Mouse (Mus musculus): ENCODE results near the gene Man2b1.

The Man2b1 gene

DNA sequence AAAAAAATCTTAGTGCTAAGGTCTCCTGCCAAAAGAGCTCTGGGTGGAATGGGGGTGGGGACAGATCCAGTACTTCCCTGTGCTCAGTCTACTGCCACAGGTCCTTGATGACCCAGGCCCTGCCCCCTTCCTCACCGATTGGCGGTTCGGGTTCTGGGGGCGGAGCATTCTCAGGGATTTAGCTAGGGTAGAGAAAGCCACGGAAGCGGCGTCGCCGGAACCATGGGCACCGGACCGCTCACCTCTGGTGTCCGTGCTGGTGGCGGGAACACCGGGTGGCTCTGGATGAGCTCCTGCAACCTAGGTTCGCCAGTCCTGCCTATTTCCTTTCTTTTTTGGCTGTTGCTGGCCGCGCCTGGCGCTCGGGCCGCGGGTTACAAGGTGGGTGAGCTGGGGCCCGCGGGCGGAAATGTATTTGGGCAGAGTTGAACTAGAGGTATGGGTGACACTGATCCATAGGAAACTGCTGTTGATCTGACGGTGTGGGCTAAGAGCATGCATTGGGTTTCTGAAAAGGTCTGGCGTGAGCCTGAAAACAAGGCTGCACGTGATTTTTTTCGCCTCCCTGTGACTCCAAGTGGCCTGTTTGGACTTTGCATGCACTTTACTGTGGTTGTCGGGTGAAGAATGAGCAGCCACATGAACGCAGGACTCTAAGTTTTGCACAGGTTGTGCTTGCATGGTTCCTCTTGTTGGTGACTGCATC, at the start of gene Man2b1:
Gene Man2b1, plus strand, starts transcription at position 163 of the 706 bp plus-strand sequence.
- DNase-seq (ENCODE audit: low spot score in 2 of 2): peak; percentile 58 to 81

- DNase-seq (ENCODE audit: low spot score in 2 of 2): no peak
Observed at GRCm38 (mm10) chr8:85033867-85034266, 49.2 kb upstream of the Man2b1 start.

DNA sequence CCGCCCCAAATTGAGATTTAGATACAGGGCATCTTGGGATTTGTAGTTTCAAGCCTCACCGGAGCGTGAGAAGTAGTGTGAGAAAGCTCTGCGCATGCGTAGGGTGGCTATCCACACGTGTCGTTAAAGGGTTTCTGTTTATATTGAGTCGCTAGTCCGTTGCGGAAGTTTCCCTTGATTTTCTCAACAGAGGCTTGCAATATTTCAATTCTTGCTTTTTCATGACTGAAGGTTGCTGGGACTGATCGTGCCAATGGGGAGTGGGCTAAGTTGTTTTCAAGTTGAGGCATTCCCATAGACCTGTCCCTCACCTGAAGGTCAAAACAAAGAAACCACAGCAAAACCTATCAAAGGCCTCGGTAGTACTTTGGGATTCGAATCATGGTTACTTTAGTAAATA, 48.3 kb upstream of the Man2b1 start:
- peak in 1 of 2 experiments; percentile 27 for DNase-seq (ENCODE audit: low spot score in 2 of 2)

- no peak for DNase-seq (ENCODE audit: low spot score in 2 of 2)
Observed at GRCm38 (mm10) chr8:85035165-85035727, 47.8 kb upstream of the Man2b1 start.

- DNase-seq (ENCODE audit: low spot score in 2 of 2): no peak
Observed at GRCm38 (mm10) chr8:85035728-85036310, 47.3 kb upstream of the Man2b1 start.

DNA sequence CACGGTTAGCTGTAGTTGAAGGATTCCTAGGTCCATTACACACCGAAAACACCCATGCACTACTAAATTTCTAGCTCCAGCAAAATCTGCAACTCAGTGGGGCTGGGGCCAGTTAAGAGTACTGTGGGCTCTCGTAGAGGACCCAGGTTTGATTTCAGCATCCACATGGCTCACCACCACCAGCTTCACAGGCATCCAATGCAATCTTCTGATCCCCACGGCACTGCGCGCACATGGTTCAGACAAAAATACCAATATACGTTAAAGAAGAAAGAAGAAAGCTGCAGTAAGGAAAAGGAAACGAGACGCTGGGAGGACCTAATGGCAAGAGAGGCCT, 46.7 kb upstream of the Man2b1 start:
- no peak for DNase-seq (ENCODE audit: low spot score in 2 of 2)

DNA sequence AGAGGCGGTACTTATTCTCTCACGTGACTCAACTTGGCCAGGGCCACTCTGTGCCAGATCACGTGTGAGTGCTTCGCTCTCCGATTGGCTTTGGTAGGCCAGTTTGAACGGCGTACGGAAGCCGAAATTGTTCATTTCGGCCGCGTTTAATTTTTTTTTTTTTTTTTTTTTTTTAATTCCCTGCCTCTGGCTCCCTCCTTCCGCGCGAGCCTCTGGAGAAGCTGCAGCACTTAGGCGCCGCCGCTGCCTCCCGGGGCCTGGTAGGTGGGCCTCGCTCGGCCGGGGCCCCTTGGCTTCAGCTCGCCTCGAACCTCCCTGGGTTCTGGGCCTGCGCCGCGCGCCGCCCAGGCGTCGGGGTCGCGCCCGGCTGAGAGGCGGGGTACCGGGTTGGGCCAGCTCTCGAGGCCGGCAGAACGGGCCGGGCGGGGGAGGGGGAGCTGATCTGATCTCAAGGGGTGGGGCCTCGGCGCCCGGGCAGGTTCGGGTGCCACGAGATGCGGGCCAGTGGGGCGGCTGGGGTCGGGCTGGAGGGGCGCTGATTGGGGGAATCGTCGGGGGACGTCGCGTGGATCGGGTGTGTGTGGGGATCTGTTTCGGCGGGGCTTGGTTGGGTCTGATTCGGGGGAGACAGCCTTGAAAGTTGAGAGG, 46.2 kb upstream of the Man2b1 start, which contains the start of gene Tnpo2:
Gene Tnpo2, plus strand, starts transcription at position 198 of the 648 bp plus-strand sequence.
- peak; percentile 76 to 86 for DNase-seq (ENCODE audit: low spot score in 2 of 2)

DNA sequence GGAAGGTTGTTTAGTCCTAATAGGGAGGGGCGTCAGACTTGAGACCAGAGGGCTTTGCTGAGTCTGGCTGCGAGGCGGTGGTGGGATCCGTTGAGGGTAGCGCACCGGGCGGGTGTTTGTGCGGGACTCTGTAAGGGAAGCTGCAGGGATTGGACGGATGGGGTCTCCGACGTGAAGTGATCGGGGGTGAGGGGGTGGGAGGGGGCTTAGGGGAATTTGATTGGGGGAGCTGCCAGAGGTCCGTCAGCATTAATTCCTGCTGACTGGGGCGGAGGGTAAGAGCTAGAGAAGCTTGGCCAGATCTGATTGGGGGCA, 45.7 kb upstream of the Man2b1 start:
- no peak for DNase-seq (ENCODE audit: low spot score in 2 of 2)

GRCm38 (mm10) chr8:85037681-85038531, 45.2 kb upstream of the Man2b1 start:
- peak; percentile 31 to 45 for DNase-seq (ENCODE audit: low spot score in 2 of 2)

DNA sequence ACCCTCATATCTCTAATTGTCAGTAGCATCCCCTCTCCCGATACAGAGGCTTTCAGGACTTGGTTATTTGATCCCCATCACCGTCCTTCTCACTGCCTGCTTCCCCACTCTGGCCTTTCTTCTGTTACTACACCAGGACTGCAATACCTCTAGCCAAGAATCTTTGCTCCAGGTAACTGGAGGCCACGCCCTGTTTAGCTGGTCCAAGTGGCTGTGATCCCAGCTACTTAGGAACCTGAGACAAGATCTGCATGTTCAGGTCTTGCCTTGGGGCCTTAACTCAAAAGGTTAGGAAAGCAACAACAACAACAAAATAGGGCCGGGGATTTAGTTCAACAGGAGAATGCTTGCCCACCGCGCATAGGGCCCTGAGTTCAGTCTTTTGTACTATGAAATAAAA, 39.5 kb upstream of the Man2b1 start:
- no peak for DNase-seq (ENCODE audit: low spot score in 2 of 2)

- no peak for DNase-seq (ENCODE audit: low spot score in 2 of 2)
Observed at GRCm38 (mm10) chr8:85057367-85057766, 25.7 kb upstream of the Man2b1 start.

- DNase-seq (ENCODE audit: low spot score in 2 of 2): peak; percentile 78 to 87
Observed at GRCm38 (mm10) chr8:85059879-85060616, 23.0 kb upstream of the Man2b1 start, which contains the start of gene Fbxw9. Fbxw9 (plus strand) TSS chr8:85060055.

DNA sequence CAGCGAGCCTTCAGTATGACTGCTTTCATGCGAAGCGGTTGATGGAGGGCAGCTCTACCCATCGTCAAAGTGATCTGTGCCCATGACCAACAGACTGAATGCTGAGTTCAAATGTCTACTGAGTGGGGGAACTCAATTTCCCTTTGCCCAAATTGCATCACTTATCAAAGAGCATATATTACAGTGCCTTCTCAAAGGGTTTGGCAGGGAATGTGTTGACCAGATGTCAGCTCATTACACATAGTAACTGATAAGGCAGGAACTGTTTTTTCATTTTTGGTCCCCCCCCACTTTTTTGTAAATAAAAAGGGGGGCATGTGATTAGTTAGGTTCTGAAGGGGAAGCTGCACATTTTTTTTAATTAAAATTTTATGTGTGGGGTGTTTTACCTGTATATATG, 20.5 kb upstream of the Man2b1 start:
- DNase-seq (ENCODE audit: low spot score in 2 of 2): no peak

DNA sequence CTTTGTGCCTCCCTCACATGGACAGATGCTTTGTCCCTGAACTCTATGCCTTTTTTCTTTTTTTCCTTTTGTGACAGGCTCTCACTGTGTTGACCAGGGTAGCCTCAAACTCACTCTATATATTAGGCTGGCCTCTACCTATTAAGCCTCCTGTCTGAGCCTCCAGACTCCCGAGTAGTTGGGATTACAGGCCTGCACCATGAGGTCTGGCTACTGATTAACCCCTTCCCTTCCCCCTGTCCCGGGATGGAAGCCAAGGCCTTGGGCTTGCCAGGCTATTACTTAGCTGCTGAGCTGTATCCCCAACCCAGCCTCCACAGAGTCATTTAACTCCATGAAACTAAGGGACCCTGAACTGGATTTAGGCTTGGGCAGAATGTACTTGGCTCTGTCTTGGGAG, 17.9 kb upstream of the Man2b1 start:
- no peak for DNase-seq (ENCODE audit: low spot score in 2 of 2)

GRCm38 (mm10) chr8:85067155-85067554, 15.9 kb upstream of the Man2b1 start:
- no peak for DNase-seq (ENCODE audit: low spot score in 2 of 2)

DNA sequence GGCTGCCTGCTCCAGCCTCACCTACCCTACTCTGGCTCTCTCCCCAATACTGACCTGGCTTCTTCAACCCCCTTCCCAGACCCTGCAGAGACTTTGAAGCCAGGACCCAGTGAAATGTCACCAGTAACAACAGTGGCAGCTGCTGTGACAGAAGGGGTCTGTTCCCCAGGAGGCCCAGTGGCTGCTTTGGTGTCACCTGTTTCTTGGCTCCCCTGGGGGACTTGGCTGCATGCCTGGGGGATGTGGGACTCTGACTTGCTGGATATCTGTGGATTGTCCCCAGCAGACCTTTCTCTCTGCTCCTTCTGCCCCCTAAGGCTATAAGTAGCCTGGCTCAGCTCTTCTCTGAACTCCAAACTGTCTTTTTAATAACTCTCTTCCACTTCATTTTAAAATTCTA, 15.1 kb upstream of the Man2b1 start, which contains the start of gene Gm5741:
Gene Gm5741, minus strand, starts transcription at position 1 of the 400 bp plus-strand sequence.
- no peak for DNase-seq (ENCODE audit: low spot score in 2 of 2)

DNA sequence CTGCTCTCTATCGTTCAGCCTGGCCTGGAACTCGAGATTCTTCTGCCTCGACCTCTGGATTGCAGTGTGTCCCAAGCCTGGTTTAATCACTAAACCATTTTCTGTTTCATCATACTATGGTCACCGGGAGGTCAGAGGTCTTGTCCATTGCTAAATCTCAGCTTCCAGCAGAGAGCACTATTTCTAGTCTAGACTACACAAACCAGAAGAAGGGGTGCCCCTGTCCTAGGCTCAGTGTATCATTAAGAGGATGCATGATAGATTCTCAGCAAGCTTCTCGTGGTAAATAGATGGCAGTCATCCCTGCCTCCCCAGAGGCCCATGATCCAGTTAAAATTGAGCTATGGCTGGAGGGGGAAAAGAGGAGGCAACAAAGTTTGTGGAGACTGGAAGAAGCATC, 12.0 kb upstream of the Man2b1 start:
- no peak for DNase-seq (ENCODE audit: low spot score in 2 of 2)

GRCm38 (mm10) chr8:85071514-85072281, 11.4 kb upstream of the Man2b1 start, which contains the start of gene Dhps:
Dhps (plus strand) TSS chr8:85071757.
- peak; percentile 82 to 83 for DNase-seq (ENCODE audit: low spot score in 2 of 2)

- DNase-seq (ENCODE audit: low spot score in 2 of 2): no peak
Observed at GRCm38 (mm10) chr8:85072364-85072929, 10.6 kb upstream of the Man2b1 start.
